Comparison of ENCODE assay signal across 7 mouse cellular contexts in the genomic region with DNA sequence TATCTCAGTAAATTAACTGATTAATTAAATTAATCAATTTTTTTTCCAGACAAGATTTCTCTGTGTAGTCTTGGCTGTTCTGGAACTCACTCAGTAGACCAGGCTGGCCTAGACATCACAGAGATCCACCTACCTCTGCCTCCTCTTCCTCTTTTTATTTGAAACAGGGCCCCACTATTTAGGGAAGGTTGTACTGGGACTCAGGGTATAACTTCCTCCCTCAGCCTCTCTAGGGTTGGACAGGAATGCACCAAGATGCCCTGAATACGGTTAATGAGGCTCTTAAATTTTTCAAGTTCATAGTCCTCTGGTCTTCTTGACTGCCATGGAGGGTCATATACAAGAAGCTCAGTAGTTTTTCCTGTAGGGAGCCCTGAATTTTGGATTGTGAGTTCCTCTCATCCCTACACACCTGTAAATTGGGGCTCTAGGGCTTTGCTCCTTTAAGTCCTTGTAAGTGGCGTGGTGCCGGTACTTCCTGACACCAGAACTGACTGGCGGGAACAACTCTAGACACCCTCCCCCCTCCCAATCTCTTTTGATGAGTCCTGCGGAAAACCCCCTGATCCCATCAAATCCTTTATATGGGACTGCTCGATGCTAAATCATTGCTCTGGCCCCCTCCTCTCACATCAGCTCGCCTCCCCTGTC. TPM values are rescaled to one million over a fixed set of nuclear protein-coding genes. Genes with fewer than 3 reads are reported as not detected.
DNase-seq lines count a peak whose midpoint lies in the region; ATAC-seq lines count a peak whose summit lies in the region.

No protein-coding gene starts in this region.

- H3K9me3 ChIP-seq in forebrain, embryonic 15.5 days = no peaks in the 10 kb centered on the region
- H3K9me3 ChIP-seq in limb, embryonic 15.5 days = no peaks in the 10 kb centered on the region

- 4% methylated on average over 7 of the region's 7 CpGs for WGBS in forebrain, embryonic 15.5 days
- WGBS in limb, embryonic 15.5 days = 2% methylated on average over 7 of the region's 7 CpGs

- H3K27ac ChIP-seq in forebrain, embryonic 15.5 days (replicated peaks) = peak overlapping the region; percentile 71; the same call in 1 of the 2 replicates
- peak overlapping the region; percentile 79 for H3K27ac ChIP-seq in limb, embryonic 15.5 days

- H3K9ac ChIP-seq in forebrain, embryonic 15.5 days (replicated peaks) = peak overlapping the region; percentile 81
- H3K9ac ChIP-seq in limb, embryonic 15.5 days = peak overlapping the region; percentile 76

- no peaks in the 10 kb centered on the region for H3K36me3 ChIP-seq in forebrain, embryonic 15.5 days
- H3K36me3 ChIP-seq in limb, embryonic 15.5 days = no peaks in the 10 kb centered on the region; the same call in 1 of the 2 replicates
- H3K36me3 ChIP-seq in splenic B cell, adult 2 months (ENCODE audit: control insufficient read depth, insufficient read depth, low read length, poor library complexity, severe bottlenecking) = no peaks in the 10 kb centered on the region

- peak; percentile 28 for ATAC-seq in CD4-positive, CD25-positive, alpha-beta regulatory T cell, adult 4 months
- peak; percentile 24 for ATAC-seq in forebrain, embryonic 15.5 days (replicated peaks)
- no peak for ATAC-seq in limb, embryonic 15.5 days (ENCODE audit: insufficient number of reproducible peaks, low FRiP score, low TSS enrichment, low read depth)

- H3K4me3 ChIP-seq in forebrain, embryonic 15.5 days = peak overlapping the region; percentile 87
- H3K4me3 ChIP-seq in limb, embryonic 15.5 days = peak overlapping the region; percentile 97

- no peaks in the 10 kb centered on the region for H3K27me3 ChIP-seq in forebrain, embryonic 15.5 days
- H3K27me3 ChIP-seq in limb, embryonic 15.5 days = no peaks in the 10 kb centered on the region
- no peaks in the 10 kb centered on the region for H3K27me3 ChIP-seq in splenic B cell, adult 2 months (ENCODE audit: control insufficient read depth, insufficient read depth, low read length, poor library complexity, severe bottlenecking)

- DNase-seq in 416B (ENCODE audit: low read depth) = peak; percentile 74
- DNase-seq in splenic B cell, adult 2 months (ENCODE audit: low read depth, low spot score) = peak; percentile 29
- no peak for DNase-seq in ovary, adult 18-20 months (ENCODE audit: low spot score)
- no peak for DNase-seq in urinary bladder, adult 2 months (ENCODE audit: low spot score)

- peaks cover 21% of the 10 kb centered on the region for H3K4me1 ChIP-seq in forebrain, embryonic 15.5 days
- peaks cover 22% of the 10 kb centered on the region for H3K4me1 ChIP-seq in limb, embryonic 15.5 days

- H3K4me2 ChIP-seq in forebrain, embryonic 15.5 days (replicated peaks) = peak overlapping the region; percentile 68
- H3K4me2 ChIP-seq in limb, embryonic 15.5 days = peak overlapping the region; percentile 88

RNA-seq across cellular contexts. Expression of a gene that starts 0.7 kb away (rescaled TPM):
- 1 to 10 TPM; 4.3 to 7.5 TPM for polyA plus RNA-seq in CD4-positive, CD25-positive, alpha-beta regulatory T cell, adult 4 months (2017; shearing (Covaris generic))
- polyA plus RNA-seq in forebrain, embryonic 15.5 days (2015; fragmentation: Nextera tagmentation; extraction: Ambion mirVana) = 35.9 and 38.0 TPM in 2 replicates
- 32.4 and 33.0 TPM in 2 replicates for polyA plus RNA-seq in limb, embryonic 15.5 days (2015; fragmentation: Nextera tagmentation; extraction: Ambion mirVana)
- 3.5 and 7.5 TPM in 2 replicates for polyA plus RNA-seq in urinary bladder, adult 2 months (2012; rRNA removed)

RNA-seq across cellular contexts. Expression of a gene that starts 6.8 kb away (rescaled TPM):
- 1 to 10 TPM; 8.4 to 8.6 TPM for polyA plus RNA-seq in CD4-positive, CD25-positive, alpha-beta regulatory T cell, adult 4 months (2017; shearing (Covaris generic))
- 11.3 and 13.4 TPM in 2 replicates for polyA plus RNA-seq in forebrain, embryonic 15.5 days (2015; fragmentation: Nextera tagmentation; extraction: Ambion mirVana)
- 9.0 and 9.2 TPM in 2 replicates for polyA plus RNA-seq in limb, embryonic 15.5 days (2015; fragmentation: Nextera tagmentation; extraction: Ambion mirVana)
- polyA plus RNA-seq in urinary bladder, adult 2 months (2012; rRNA removed) = 15.7 and 16.8 TPM in 2 replicates

RNA-seq across cellular contexts. Expression of a gene that starts 34.9 kb away (rescaled TPM):
- polyA plus RNA-seq in CD4-positive, CD25-positive, alpha-beta regulatory T cell, adult 4 months (2017; shearing (Covaris generic)) = 10 to 100 TPM; 22.1 to 39.8 TPM
- 81.1 and 82.4 TPM in 2 replicates for polyA plus RNA-seq in forebrain, embryonic 15.5 days (2015; fragmentation: Nextera tagmentation; extraction: Ambion mirVana)
- 50.5 and 53.2 TPM in 2 replicates for polyA plus RNA-seq in limb, embryonic 15.5 days (2015; fragmentation: Nextera tagmentation; extraction: Ambion mirVana)
- polyA plus RNA-seq in urinary bladder, adult 2 months (2012; rRNA removed) = 27.3 and 40.5 TPM in 2 replicates

RNA-seq across cellular contexts. Expression of a gene that starts 50.7 kb away (rescaled TPM):
- polyA plus RNA-seq in CD4-positive, CD25-positive, alpha-beta regulatory T cell, adult 4 months (2017; shearing (Covaris generic)) = 1,000 to 10,000 TPM in 1 of 2 experiments, 100 to 1,000 TPM in 1; 954 to 1,216 TPM
- 1,235 and 1,278 TPM in 2 replicates for polyA plus RNA-seq in forebrain, embryonic 15.5 days (2015; fragmentation: Nextera tagmentation; extraction: Ambion mirVana)
- polyA plus RNA-seq in limb, embryonic 15.5 days (2015; fragmentation: Nextera tagmentation; extraction: Ambion mirVana) = 1,133 and 1,236 TPM in 2 replicates
- 740 and 949 TPM in 2 replicates for polyA plus RNA-seq in urinary bladder, adult 2 months (2012; rRNA removed)

RNA-seq across cellular contexts. Expression of a gene that starts 51.6 kb away (rescaled TPM):
- polyA plus RNA-seq in CD4-positive, CD25-positive, alpha-beta regulatory T cell, adult 4 months (2017; shearing (Covaris generic)) = 1 to 10 TPM in 1 of 2 experiments, under 1 TPM in 1; 0.70 to 1.0 TPM
- 0.55 TPM in 2 replicates for polyA plus RNA-seq in forebrain, embryonic 15.5 days (2015; fragmentation: Nextera tagmentation; extraction: Ambion mirVana)
- 0.14 and 0.32 TPM in 2 replicates for polyA plus RNA-seq in limb, embryonic 15.5 days (2015; fragmentation: Nextera tagmentation; extraction: Ambion mirVana)
- polyA plus RNA-seq in urinary bladder, adult 2 months (2012; rRNA removed) = 0.29 and 0.40 TPM in 2 replicates

Comparison
In these comparisons a context has a peak if more than half of its experiments do, and no peak if none do; other contexts are left out.
1. DNase-seq: peak in 416B (single experiment) and splenic B cell, adult 2 months (single experiment); none in ovary, adult 18-20 months (single experiment) and urinary bladder, adult 2 months (single experiment).